13 mouse cellular contexts compared by ENCODE assay signal in genomic region chr2:137079721-137080320, GRCm38 (mm10). TPM values are rescaled to one million over a fixed set of nuclear protein-coding genes. Genes with fewer than 3 reads are reported as not detected.
DNase-seq lines count a peak whose midpoint lies in the region; ATAC-seq and TF ChIP-seq lines count a peak whose summit lies in the region.
"Had no signal": no experiment of that assay in that cellular context is flagged by ENCODE, and none has a peak within 500 bp of the region (broad histone marks: within the 10 kb centered on the region; RNA-seq: fewer than 3 reads in every experiment).

No protein-coding gene starts in this region.

- peaks cover 12% of the 10 kb centered on the region; the same call in 1 of the 2 replicates for H3K4me1 ChIP-seq in lung, embryonic 14.5 days (ENCODE audit: insufficient read depth)
- peaks cover 9% of the 10 kb centered on the region; the same call in 1 of the 2 replicates for H3K4me1 ChIP-seq in stomach, embryonic 16.5 days (ENCODE audit: control insufficient read depth, insufficient read depth, low read length)

- H3K27me3 ChIP-seq in lung, embryonic 14.5 days (ENCODE audit: insufficient read depth, low read length) = no peaks in the 10 kb centered on the region
- H3K27me3 ChIP-seq in stomach, embryonic 16.5 days (ENCODE audit: control insufficient read depth, insufficient read depth, low read length) = no peaks in the 10 kb centered on the region
- H3K27me3 ChIP-seq: forebrain, embryonic 12.5 days; lung, embryonic 15.5 days; midbrain, embryonic 15.5 days had no signal

- intact Hi-C loops in heart, postnatal 25 days (cut with DNase I) = loop anchor here (5.0 kb wide), 1 partner anchor 63 kb away; no protein-coding TSS in a partner anchor

- WGBS in lung, embryonic 14.5 days = 18% methylated on average over 10 of the region's 10 CpGs
- 40% methylated on average over 10 of the region's 10 CpGs for WGBS in stomach, embryonic 16.5 days

- peak; percentile 42 for ATAC-seq in lung, embryonic 14.5 days (ENCODE audit: insufficient read depth)
- ATAC-seq in stomach, embryonic 16.5 days (ENCODE audit: insufficient read depth, low FRiP score) = peak; percentile 42; the same call in 1 of the 2 replicates

- H3K9ac ChIP-seq in lung, embryonic 14.5 days = no peak overlapping the region
- no peak overlapping the region for H3K9ac ChIP-seq in stomach, embryonic 16.5 days (ENCODE audit: low read length)
- H3K9ac ChIP-seq: forebrain, embryonic 12.5 days; lung, embryonic 15.5 days; midbrain, embryonic 15.5 days had no signal

- H3K36me3 ChIP-seq in lung, embryonic 14.5 days (ENCODE audit: insufficient read depth) = peaks cover 23% of the 10 kb centered on the region
- peaks cover 14% of the 10 kb centered on the region; the same call in 1 of the 2 replicates for H3K36me3 ChIP-seq in stomach, embryonic 16.5 days (ENCODE audit: control insufficient read depth, insufficient read depth, low read length)
- H3K36me3 ChIP-seq: midbrain, embryonic 15.5 days had no signal

- TF ChIP-seq CTCF in lung, embryonic 14.5 days (IDR thresholded peaks at IDR 0.05; ENCODE audit: low read depth) = no peak

- H3K9me3 ChIP-seq in lung, embryonic 14.5 days (ENCODE audit: low read depth, low read length) = no peaks in the 10 kb centered on the region
- no peaks in the 10 kb centered on the region for H3K9me3 ChIP-seq in stomach, embryonic 16.5 days (replicated peaks; ENCODE audit: control insufficient read depth, low read length)
- H3K9me3 ChIP-seq: forebrain, embryonic 12.5 days; lung, embryonic 15.5 days; midbrain, embryonic 15.5 days had no signal

- DNase-seq in heart, adult 11 months = peak; percentile 91
- no peak for DNase-seq in heart, postnatal 25 days (ENCODE audit: low spot score)
- DNase-seq in lung, embryonic 14.5 days = peak; percentile 56
- no peak for DNase-seq in lung, adult 18-20 months
- peak; percentile 35 to 58 for DNase-seq in kidney, adult 8-10 months
- no peak for DNase-seq in urinary bladder, postnatal 25 days (ENCODE audit: low spot score)
- no peak for DNase-seq in adrenal gland, postnatal 25 days
- DNase-seq: B cell, adult 2 months had no signal

- H3K4me3 ChIP-seq in lung, embryonic 14.5 days (ENCODE audit: low read depth, low read length) = no peak overlapping the region
- no peak overlapping the region for H3K4me3 ChIP-seq in stomach, embryonic 16.5 days (replicated peaks; ENCODE audit: low read length)
- H3K4me3 ChIP-seq: forebrain, embryonic 12.5 days; lung, embryonic 15.5 days; midbrain, embryonic 15.5 days had no signal

- no peak overlapping the region for H3K27ac ChIP-seq in lung, embryonic 14.5 days (ENCODE audit: low read depth)
- H3K27ac ChIP-seq in stomach, embryonic 16.5 days (ENCODE audit: low read length) = peak overlapping the region; percentile 4; the same call in 1 of the 2 replicates
- H3K27ac ChIP-seq: forebrain, embryonic 12.5 days; lung, embryonic 15.5 days; midbrain, embryonic 15.5 days had no signal

- H3K4me2 ChIP-seq in lung, embryonic 14.5 days = no peak overlapping the region; the same call in 1 of the 2 replicates
- H3K4me2 ChIP-seq in stomach, embryonic 16.5 days (ENCODE audit: low read depth, low read length) = no peak overlapping the region
- H3K4me2 ChIP-seq: forebrain, embryonic 12.5 days; lung, embryonic 15.5 days; midbrain, embryonic 15.5 days had no signal

RNA-seq across cellular contexts. Expression of gene Jag1, which starts 36.6 kb away (rescaled TPM):
- total RNA-seq in heart, postnatal 25 days (2021) = 10 to 100 TPM; 10.5 to 13.4 TPM
- 13.6 and 15.3 TPM in 2 replicates for polyA plus RNA-seq in lung, embryonic 14.5 days (2014; fragmentation: Nextera tagmentation; extraction: Ambion mirVana)
- polyA plus RNA-seq in stomach, embryonic 16.5 days (2015; fragmentation: Nextera tagmentation; extraction: Ambion mirVana) = 10.9 and 12.0 TPM in 2 replicates
- total RNA-seq in adrenal gland, postnatal 25 days (2021) = 12.1 and 14.9 TPM in 2 replicates
- total RNA-seq: MEL had no signal

Comparison
In these comparisons a context has a peak if more than half of its experiments do, and no peak if none do; other contexts are left out.
1. DNase-seq: peak in heart, adult 11 months (single experiment), lung, embryonic 14.5 days (single experiment) and kidney, adult 8-10 months (2 of 2); none in heart, postnatal 25 days (single experiment), lung, adult 18-20 months (0 of 2), urinary bladder, postnatal 25 days (single experiment) and adrenal gland, postnatal 25 days (single experiment).